Mouse (Mus musculus) MN1 (cell line): Measurements from ENCODE around the gene Gm27021.

Experiments
- DNase-seq: peaks from one replicate; pipeline ENCODE4 v3.0.0-alpha.2; 2016; ENCODE audit warnings: low spot score

Gene Gm27021

GRCm38 (mm10) chr8:120641245-120641644 lies 26.6 kb downstream of the Gm27021 start:
- peak; percentile 78 for DNase-seq

- peak; percentile 78 for DNase-seq
Observed at GRCm38 (mm10) chr8:120634329-120634839, 33.5 kb downstream of the Gm27021 start.

- DNase-seq: peak; percentile 44
Observed at GRCm38 (mm10) chr8:120633665-120634271, 34.1 kb downstream of the Gm27021 start.

GRCm38 (mm10) chr8:120632969-120633664 lies 34.8 kb downstream of the Gm27021 start:
- no peak for DNase-seq

- DNase-seq: no peak
Observed at GRCm38 (mm10) chr8:120631441-120632375, 36.2 kb downstream of the Gm27021 start.

GRCm38 (mm10) chr8:120630848-120631247 lies 37.0 kb downstream of the Gm27021 start:
- DNase-seq: no peak

- DNase-seq: no peak
Observed at GRCm38 (mm10) chr8:120630031-120630430, 37.8 kb downstream of the Gm27021 start.

- no peak for DNase-seq
Observed at GRCm38 (mm10) chr8:120627298-120627697, 40.6 kb downstream of the Gm27021 start.

GRCm38 (mm10) chr8:120626461-120626860 lies 41.4 kb downstream of the Gm27021 start:
- DNase-seq: no peak

GRCm38 (mm10) chr8:120623608-120624007 lies 44.3 kb downstream of the Gm27021 start:
- DNase-seq: no peak

- DNase-seq: no peak
Observed at GRCm38 (mm10) chr8:120622161-120622560, 45.7 kb downstream of the Gm27021 start.

- DNase-seq: no peak
Observed at GRCm38 (mm10) chr8:120620441-120620840, 47.4 kb downstream of the Gm27021 start.

- no peak for DNase-seq
Observed at GRCm38 (mm10) chr8:120619235-120620180, 48.4 kb downstream of the Gm27021 start.

- DNase-seq: peak; percentile 84
Observed at GRCm38 (mm10) chr8:120618110-120618509, 49.8 kb downstream of the Gm27021 start.

- DNase-seq: peak; percentile 81
Observed at GRCm38 (mm10) chr8:120616663-120617626, 50.9 kb downstream of the Gm27021 start.

GRCm38 (mm10) chr8:120614491-120614890 lies 53.4 kb downstream of the Gm27021 start:
- no peak for DNase-seq

- no peak for DNase-seq
Observed at GRCm38 (mm10) chr8:120610824-120611223, 57.1 kb downstream of the Gm27021 start.

- DNase-seq: peak; percentile 78
Observed at GRCm38 (mm10) chr8:120607885-120608284, 60.0 kb downstream of the Gm27021 start.

GRCm38 (mm10) chr8:120607460-120607859 lies 60.4 kb downstream of the Gm27021 start:
- DNase-seq: no peak

- peak; percentile 68 for DNase-seq
Observed at GRCm38 (mm10) chr8:120602672-120603071, 65.2 kb downstream of the Gm27021 start.
